Mouse (Mus musculus): ENCODE data around the gene Mapkapk5. TPM values are rescaled to one million over a fixed set of nuclear protein-coding genes. Genes with fewer than 3 reads are reported as not detected.

Gene Mapkapk5
- total RNA-seq, 1 experiment: 94.3 TPM

GRCm38 (mm10) chr5:121581945-121582344 lies 36.2 kb upstream of the Mapkapk5 start:
- Histone ChIP-seq H3K4me1 (ENCODE audit: control insufficient read depth in 2 of 2, insufficient read depth in 2 of 2, low read length in 2 of 2, poor library complexity in 1 of 2) (peaks cover 10 to 23% of the 10 kb centered on the region in 2 experiments), H3K27ac (ENCODE audit: insufficient read depth, low read depth, low read length, poor library complexity, severe bottlenecking) (peak overlapping the region; percentile 20), H3K9me3 (ENCODE audit: control insufficient read depth, insufficient read depth, low read depth, low read length) (no peaks in the 10 kb centered on the region), H3K4me3 (ENCODE audit: insufficient read depth in 1 of 2, low read depth in 1 of 2, low read length in 2 of 2, poor library complexity in 1 of 2, severe bottlenecking in 1 of 2) (peak overlapping the region; percentile 22 to 24; a peak in 2 of 4 replicates), H3K9ac (ENCODE audit: insufficient read depth, low read depth, low read length, poor library complexity, severe bottlenecking) (peak overlapping the region; percentile 67; the same call in 1 of the 2 replicates), H3K36me3 (ENCODE audit: control insufficient read depth, insufficient read depth, low read length, poor library complexity, severe bottlenecking) (peaks cover 24% of the 10 kb centered on the region; the same call in 1 of the 2 replicates)
- TF ChIP-seq CHD2 (IDR thresholded peaks at IDR 0.05; ENCODE audit: low read depth, low read length) (no peak), ZC3H11A (IDR thresholded peaks at IDR 0.05; ENCODE audit: borderline replicate concordance, low read depth, low read length) (no peak), HCFC1 (IDR thresholded peaks at IDR 0.05; ENCODE audit: borderline replicate concordance, insufficient read depth, low read length) (no peak), MAFK (IDR thresholded peaks at IDR 0.05; ENCODE audit: insufficient read depth, low read depth, low read length) (no peak), ZNF384 (IDR thresholded peaks at IDR 0.05; ENCODE audit: low read depth, low read length) (no peak)
- in situ Hi-C loops (cut with MboI; ENCODE audit: low sequenced_read_pairs in 2 of 2, unreplicated experiment in 2 of 2): no loop called here
- DNase-seq (ENCODE audit: low read depth, low spot score): no peak

GRCm38 (mm10) chr5:121576927-121577488 lies 31.3 kb upstream of the Mapkapk5 start:
- Histone ChIP-seq H3K4me1 (ENCODE audit: control insufficient read depth in 2 of 2, insufficient read depth in 2 of 2, low read length in 2 of 2, poor library complexity in 1 of 2) (peaks cover 4 to 12% of the 10 kb centered on the region in 2 experiments; a peak in 2 of 4 replicates), H3K9ac (ENCODE audit: insufficient read depth, low read depth, low read length, poor library complexity, severe bottlenecking) (no peak overlapping the region), H3K27ac (ENCODE audit: insufficient read depth, low read depth, low read length, poor library complexity, severe bottlenecking) (no peak overlapping the region), H3K36me3 (ENCODE audit: control insufficient read depth, insufficient read depth, low read length, poor library complexity, severe bottlenecking) (peaks cover 47% of the 10 kb centered on the region; the same call in 1 of the 2 replicates), H3K4me3 (ENCODE audit: insufficient read depth in 1 of 2, low read depth in 1 of 2, low read length in 2 of 2, poor library complexity in 1 of 2, severe bottlenecking in 1 of 2) (no peak overlapping the region), H3K9me3 (ENCODE audit: control insufficient read depth, insufficient read depth, low read depth, low read length) (no peaks in the 10 kb centered on the region)
- DNase-seq (ENCODE audit: low read depth, low spot score): no peak
- TF ChIP-seq ZC3H11A (IDR thresholded peaks at IDR 0.05; ENCODE audit: borderline replicate concordance, low read depth, low read length) (no peak), ZNF384 (IDR thresholded peaks at IDR 0.05; ENCODE audit: low read depth, low read length) (no peak), CHD2 (IDR thresholded peaks at IDR 0.05; ENCODE audit: low read depth, low read length) (no peak), MAFK (IDR thresholded peaks at IDR 0.05; ENCODE audit: insufficient read depth, low read depth, low read length) (no peak), HCFC1 (IDR thresholded peaks at IDR 0.05; ENCODE audit: borderline replicate concordance, insufficient read depth, low read length) (no peak)
- in situ Hi-C loops (cut with MboI; ENCODE audit: low sequenced_read_pairs in 2 of 2, unreplicated experiment in 2 of 2): no loop called here

DNA sequence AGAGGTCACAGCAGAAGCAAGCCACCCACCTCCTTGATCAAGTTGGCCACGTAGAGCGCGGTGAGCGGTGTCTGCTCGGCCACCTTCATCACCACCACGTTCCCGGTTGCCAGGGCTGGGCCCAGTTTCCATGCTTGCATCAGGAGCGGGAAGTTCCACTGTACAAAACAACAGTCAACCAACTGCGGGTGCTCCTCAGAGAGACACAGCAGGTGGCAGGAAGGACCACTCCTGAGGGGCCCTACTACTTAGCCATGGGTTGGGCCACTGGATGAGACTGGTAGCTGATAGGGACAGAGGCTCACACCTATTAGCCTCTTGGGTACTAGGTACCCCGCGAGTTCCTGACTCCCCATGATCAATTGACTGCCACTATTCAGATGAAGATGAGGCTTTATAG lies 30.2 kb upstream of the Mapkapk5 start:
- H3K4me1 ChIP-seq (ENCODE audit: control insufficient read depth in 2 of 2, insufficient read depth in 2 of 2, low read length in 2 of 2, poor library complexity in 1 of 2): peaks cover 0 to 10% of the 10 kb centered on the region in 2 experiments; a peak in 1 of 4 replicates
- H3K4me3 ChIP-seq (ENCODE audit: insufficient read depth in 1 of 2, low read depth in 1 of 2, low read length in 2 of 2, poor library complexity in 1 of 2, severe bottlenecking in 1 of 2): no peak overlapping the region
- TF ChIP-seq ZNF384 (IDR thresholded peaks at IDR 0.05; ENCODE audit: low read depth, low read length): no peak
- TF ChIP-seq HCFC1 (IDR thresholded peaks at IDR 0.05; ENCODE audit: borderline replicate concordance, insufficient read depth, low read length): no peak
- H3K36me3 ChIP-seq (ENCODE audit: control insufficient read depth, insufficient read depth, low read length, poor library complexity, severe bottlenecking): peaks cover 56% of the 10 kb centered on the region
- H3K27ac ChIP-seq (ENCODE audit: insufficient read depth, low read depth, low read length, poor library complexity, severe bottlenecking): no peak overlapping the region
- in situ Hi-C loops (cut with MboI; ENCODE audit: low sequenced_read_pairs in 2 of 2, unreplicated experiment in 2 of 2): no loop called here
- no peaks in the 10 kb centered on the region for H3K9me3 ChIP-seq (ENCODE audit: control insufficient read depth, insufficient read depth, low read depth, low read length)
- no peak overlapping the region for H3K9ac ChIP-seq (ENCODE audit: insufficient read depth, low read depth, low read length, poor library complexity, severe bottlenecking)
- DNase-seq (ENCODE audit: low read depth, low spot score): no peak

- TF ChIP-seq MAFK (IDR thresholded peaks at IDR 0.05; ENCODE audit: insufficient read depth, low read depth, low read length) (no peak), HCFC1 (IDR thresholded peaks at IDR 0.05; ENCODE audit: borderline replicate concordance, insufficient read depth, low read length) (no peak), ZC3H11A (IDR thresholded peaks at IDR 0.05; ENCODE audit: borderline replicate concordance, low read depth, low read length) (no peak), CHD2 (IDR thresholded peaks at IDR 0.05; ENCODE audit: low read depth, low read length) (no peak), ZNF384 (IDR thresholded peaks at IDR 0.05; ENCODE audit: low read depth, low read length) (no peak)
- peaks cover 0 to 10% of the 10 kb centered on the region in 2 experiments; a peak in 1 of 4 replicates for H3K4me1 ChIP-seq (ENCODE audit: control insufficient read depth in 2 of 2, insufficient read depth in 2 of 2, low read length in 2 of 2, poor library complexity in 1 of 2)
- in situ Hi-C loops (cut with MboI; ENCODE audit: low sequenced_read_pairs in 2 of 2, unreplicated experiment in 2 of 2): no loop called here
- no peak overlapping the region for H3K9ac ChIP-seq (ENCODE audit: insufficient read depth, low read depth, low read length, poor library complexity, severe bottlenecking)
- H3K4me3 ChIP-seq (ENCODE audit: insufficient read depth in 1 of 2, low read depth in 1 of 2, low read length in 2 of 2, poor library complexity in 1 of 2, severe bottlenecking in 1 of 2): no peak overlapping the region
- H3K27ac ChIP-seq (ENCODE audit: insufficient read depth, low read depth, low read length, poor library complexity, severe bottlenecking): no peak overlapping the region
- no peaks in the 10 kb centered on the region for H3K9me3 ChIP-seq (ENCODE audit: control insufficient read depth, insufficient read depth, low read depth, low read length)
- H3K36me3 ChIP-seq (ENCODE audit: control insufficient read depth, insufficient read depth, low read length, poor library complexity, severe bottlenecking): peaks cover 57% of the 10 kb centered on the region
- no peak for DNase-seq (ENCODE audit: low read depth, low spot score)
These were observed 28.4 kb upstream of the Mapkapk5 start for GRCm38 (mm10) chr5:121574145-121574544.

All from ES-E14 (cell line).